Mouse (Mus musculus) kidney, postnatal 10 days (tissue): ENCODE results near the gene Trmt10a.

Experiments
- DNase-seq: peaks from one replicate; pipeline ENCODE4 v3.0.0; 2021; ENCODE audit warnings: mixed read lengths

The Trmt10a gene

DNA sequence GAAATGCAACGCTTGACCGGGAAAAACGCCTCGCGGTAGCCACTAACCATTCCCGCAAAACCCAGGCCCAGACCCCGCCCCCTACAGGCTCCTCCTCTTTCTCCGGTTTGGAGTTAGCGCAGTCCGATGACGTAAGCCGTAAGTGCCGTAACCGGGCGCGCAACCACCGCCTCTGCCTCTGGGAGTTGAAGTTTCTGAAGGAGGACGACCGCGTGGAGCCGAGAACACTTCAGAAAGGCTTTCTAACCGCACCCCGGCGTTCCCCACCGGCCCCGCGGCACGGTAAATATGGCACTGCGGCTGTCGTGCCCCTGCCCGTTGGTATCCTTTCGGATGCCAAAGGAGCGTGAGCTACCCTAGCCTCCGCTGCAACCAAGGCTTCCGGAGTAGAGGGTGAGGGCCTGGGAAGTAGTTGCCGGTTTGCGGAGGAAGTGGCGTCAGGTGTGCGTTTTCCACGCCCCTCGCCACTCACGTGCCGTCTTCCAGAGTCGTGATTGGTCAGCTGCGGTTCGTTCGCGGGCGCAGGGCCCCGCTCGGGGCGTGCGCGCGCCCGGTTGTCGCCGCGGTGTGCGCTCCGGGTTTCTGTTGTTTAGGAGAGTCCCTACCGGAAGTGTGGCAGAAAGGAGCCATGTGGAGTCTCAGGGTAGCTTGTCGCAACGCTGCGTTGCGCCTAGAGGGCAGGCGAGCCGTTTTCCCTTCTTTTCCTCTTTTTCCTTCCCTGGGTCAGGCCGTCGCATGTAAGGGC lies at the start of gene Trmt10a:
TSS of gene Trmt10a (plus strand) at position 134 of the 745 bp plus-strand sequence.
- peak; percentile 100 for DNase-seq

DNA sequence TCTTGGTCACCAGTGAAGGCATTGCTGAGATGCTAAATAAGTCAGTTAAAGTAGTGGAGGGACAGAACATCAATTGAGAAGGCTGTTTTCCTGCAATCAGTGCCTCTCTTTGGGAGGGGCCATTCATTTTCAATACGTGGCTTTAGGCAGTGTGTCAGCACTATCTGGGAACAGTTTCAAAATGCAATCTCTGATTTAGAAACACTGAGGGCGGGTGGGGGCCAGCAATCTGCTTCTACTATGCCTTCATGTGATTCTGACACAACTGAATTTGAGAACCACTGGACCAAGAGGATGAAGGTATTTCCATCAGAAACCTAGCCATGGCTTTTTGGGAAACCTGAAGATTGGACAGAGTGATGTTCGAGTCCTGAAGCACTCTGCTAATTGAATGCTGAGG lies 47.9 kb upstream of the Trmt10a start:
- DNase-seq, result no peak

DNA sequence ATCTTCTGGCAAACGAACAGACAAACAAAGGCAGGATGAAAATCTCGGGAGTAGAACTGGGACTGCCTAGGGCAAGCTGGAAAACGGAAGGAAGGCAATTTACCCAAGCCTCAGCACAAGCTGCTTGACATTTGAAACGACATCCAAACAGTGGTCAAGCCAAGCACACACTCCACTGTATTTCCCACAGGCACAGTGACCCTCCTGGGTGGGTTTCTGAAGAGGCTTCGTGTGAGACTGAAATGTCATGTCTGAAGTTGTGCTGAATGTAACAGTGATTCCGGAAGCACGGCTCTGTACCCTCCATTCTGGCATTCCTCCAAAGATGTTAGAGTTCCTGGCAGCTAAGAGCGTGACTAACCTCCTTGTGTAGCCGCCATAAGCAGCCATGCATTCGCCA lies 47.5 kb upstream of the Trmt10a start:
- peak; percentile 24 for DNase-seq

DNA sequence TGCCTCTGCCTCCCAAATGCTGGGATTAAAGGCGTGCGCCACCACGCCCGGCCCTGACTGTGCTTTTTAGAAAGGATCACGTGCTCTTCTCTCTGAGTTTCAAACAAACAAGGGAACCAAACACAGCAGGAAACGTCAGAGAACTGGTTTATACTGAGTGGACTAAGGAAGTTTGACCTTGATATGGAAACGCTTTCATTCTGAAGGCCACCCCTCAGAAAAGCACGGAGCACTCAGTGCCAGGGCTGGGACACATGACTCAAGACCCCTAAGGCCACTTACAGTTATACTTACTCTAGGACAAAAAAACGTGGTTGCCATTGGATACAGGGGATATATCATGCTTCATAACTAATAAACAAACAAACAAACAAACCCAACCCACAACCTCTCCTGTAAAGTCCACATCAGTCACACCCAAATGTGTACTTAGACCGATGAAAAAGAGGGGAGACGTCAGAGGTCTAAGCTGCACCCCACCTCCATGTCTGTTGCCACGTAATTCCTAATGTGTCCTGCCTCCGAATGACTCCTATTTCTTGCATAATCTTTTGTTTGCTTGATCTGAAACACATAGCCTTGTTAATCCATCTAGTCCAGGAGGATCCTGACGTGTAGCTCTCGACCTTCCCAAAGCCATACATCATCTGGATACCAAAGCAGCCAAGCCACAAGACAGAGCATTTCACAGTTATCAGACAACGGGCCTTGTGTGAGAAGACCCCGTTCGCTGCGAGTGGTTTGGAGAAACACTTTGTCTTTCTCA lies 46.8 kb upstream of the Trmt10a start:
- DNase-seq, result no peak

DNA sequence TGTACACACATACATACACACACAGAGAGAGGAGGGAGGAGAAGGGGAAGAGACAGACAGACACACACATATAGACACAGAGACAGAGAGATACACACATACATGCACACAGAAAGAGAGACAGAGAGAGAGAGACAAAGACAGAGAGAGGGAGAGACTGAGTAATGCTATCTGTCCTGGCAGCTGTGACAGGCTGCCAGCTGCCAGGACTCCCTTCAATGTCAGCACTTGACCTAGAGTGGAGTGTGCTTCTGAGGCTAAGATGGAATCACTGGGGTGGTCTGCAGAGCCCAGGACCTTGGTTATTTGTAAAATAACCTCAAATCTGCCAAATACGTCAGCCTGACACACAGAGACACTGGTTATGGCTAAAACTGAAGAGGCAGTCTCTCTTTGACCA lies 45.5 kb upstream of the Trmt10a start:
- no peak for DNase-seq

DNA sequence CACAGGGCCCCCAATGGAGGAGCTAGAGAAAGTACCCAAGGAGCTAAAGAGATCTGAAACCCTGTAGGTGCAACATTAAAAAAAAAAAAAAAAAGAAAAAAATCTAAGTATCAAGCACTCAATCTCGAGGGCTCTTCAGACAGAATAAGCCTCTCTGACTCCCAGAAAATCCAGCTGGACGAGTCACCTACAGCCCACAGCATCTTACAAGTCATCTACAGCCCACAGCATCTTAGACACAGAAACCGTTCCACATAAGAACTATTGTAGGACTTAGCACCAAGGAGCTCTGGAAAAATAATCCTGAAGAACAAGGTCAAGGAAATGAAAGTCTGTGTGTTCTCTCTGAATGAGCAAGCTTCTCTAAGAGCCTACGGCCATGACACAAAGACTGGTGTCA lies 41.3 kb upstream of the Trmt10a start:
- DNase-seq, result no peak

DNA sequence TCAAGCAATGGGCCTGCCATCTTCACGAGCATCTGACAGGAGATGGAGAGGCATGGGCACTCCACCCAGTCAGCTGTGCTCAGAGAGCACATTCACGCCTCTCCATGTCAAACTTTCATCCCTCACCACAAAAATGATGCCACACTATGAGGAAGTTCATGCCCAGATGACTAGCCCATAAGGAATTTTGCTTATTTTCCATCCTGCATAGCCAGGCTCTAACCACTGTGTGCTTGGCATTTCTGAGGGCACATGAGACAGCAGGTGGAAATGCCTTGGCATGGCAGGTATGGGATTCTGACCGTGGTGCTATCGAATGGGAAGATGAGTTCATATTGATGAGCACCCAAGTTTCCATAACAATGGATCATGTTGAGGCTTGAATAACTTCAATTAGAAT lies 39.6 kb upstream of the Trmt10a start:
- no peak for DNase-seq

DNA sequence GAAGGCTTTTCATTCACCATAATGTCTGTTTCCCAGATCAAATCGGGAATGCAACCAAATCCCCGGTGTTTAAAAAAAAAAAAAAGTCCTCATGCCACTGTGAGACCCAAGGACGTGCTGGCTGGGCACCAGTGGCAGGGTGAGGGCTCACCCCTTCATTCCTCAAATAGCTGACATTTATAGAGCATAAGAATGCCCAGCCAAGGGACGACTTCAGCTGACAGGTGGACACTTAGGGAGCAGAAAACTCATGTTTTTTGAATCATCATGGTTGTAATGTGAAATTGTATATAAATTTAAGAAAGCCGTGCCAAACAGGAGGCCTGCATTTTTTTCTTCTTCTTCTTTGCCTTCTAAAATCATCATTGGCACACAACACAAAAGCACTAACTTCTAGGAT lies 38.2 kb upstream of the Trmt10a start:
- DNase-seq, result no peak

DNA sequence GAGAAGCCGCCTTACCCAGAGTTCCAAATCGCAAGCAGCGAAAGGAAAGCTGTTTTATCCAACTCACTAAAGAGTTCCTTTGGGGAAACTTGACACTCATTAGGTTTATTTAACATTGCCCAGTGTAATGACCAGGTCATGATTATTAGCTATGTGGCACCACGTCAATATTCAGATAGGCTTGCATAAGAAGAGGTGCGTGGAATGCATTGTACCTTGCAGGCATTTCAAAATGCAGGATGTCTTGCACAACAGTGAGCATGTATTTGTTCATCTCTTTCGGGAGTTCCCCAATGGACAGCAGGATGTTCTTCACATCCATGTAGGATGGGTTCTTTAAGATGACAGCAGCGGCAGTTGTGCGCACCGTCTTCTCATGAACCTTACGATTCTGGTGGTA lies 36.4 kb upstream of the Trmt10a start:
- DNase-seq, result no peak

DNA sequence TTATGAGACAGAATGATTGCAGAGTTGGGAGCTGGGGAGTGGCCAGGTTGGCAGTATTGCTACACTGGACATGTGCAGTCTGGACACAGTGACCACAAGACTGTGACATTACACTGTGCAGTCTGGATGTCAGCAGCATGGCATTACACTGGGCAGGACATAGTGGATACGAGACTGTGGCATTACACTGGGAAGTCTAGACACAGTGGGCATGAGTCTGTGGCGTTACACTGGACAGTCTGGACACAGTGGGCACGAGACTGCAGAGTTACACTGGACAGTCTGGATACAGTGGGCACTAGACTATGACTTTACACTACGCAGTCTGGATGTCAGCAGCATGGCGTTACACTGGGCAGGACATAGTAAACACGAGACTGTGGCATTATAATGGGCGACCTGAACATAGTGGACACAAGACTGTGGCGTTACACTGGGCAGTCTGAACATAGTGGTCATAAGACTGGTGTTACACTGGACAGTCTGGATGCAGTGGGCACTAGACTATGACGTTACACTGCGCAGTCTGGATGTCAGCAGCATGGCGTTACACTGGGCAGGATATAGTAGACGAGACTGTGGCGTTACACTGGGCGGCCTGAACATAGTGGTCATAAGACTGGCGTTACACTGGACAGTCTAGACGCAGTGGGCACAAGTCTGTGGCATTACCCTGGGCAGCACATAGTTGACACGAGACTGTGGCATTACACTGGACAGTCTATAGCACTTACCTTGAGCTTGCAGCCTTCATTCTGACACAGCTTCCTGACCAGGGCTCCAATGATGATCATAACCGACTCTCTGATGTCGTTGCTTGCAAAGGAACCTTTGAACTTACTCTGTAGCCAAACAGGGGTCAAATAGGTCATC lies 32.1 kb upstream of the Trmt10a start:
- DNase-seq, result no peak

DNA sequence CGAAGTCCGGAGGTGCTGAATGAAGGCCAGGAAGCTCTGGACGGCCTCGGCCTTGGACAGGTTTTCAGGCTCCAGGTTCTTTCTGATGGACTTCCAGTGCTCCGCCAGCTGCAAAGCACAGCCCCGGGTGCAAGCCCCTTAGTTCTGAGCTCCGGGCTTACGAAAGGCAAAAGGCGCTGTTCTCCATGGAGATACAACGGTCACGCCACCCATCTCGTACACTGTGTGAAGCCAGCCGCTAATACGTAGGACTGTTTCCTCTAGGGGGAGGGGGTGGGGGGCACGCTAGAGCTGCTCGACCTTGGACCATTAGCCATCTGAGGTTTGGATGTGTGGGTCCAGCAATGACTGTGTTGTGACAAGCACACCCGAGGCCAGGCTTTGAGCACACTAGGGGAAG lies 29.1 kb upstream of the Trmt10a start:
- no peak for DNase-seq

DNA sequence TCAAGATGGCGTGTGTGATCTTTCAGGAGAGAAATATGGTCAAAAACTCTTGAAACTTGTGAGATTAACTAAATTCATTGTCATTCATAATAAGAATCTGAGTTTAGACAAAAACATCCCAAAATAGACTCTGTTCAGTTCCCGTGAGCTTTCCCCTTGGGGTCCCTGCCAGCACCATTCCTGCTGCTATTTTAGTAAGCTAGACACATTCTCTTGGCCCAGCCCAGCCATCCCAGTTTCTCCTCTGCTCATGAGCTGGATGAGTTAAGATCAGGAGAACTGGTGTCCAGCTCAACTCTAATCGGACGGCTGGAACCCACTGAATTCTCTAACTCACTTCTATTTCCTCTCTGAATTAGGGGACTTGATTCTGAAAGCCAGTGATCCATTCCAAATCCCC lies 26.4 kb upstream of the Trmt10a start:
- no peak for DNase-seq

DNA sequence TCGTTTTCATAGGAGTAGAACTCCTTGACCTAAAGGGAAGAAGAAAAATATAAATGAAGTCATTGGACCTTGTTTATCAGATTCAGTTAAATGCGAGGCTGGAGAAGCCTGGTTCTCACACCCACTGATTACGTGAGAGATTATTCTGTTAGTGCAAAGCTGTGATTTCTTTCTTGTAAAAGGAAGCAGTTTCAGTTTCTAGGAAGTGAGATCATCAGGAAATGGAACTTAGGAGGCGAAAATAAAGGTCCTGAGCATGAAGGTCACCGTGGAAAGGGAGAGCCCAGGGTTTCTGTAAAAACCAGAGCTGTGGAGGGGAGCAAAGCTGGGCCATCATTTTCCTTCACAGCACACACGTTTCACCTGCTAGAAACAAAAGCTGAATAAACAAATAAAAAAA lies 24.9 kb upstream of the Trmt10a start:
- DNase-seq, result no peak

DNA sequence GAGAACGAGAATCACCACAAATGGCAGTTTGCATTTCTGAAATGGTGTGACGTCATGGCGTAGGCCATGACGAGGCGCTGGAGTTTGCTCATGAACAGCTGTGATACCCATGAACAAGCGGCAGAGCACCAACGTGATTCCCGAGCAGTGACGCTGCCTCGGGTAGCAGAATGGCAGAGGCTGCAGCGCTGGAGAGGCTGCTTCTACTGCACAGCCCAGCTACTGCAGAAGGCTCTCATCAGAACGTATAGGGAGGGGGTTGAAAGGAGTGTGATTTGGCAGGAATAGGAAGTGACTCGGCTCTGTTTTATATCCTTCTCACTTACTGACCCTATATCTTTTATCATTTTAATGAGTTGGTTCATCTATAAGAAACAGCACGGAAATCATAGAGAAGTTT lies 24.4 kb upstream of the Trmt10a start:
- DNase-seq, result no peak

DNA sequence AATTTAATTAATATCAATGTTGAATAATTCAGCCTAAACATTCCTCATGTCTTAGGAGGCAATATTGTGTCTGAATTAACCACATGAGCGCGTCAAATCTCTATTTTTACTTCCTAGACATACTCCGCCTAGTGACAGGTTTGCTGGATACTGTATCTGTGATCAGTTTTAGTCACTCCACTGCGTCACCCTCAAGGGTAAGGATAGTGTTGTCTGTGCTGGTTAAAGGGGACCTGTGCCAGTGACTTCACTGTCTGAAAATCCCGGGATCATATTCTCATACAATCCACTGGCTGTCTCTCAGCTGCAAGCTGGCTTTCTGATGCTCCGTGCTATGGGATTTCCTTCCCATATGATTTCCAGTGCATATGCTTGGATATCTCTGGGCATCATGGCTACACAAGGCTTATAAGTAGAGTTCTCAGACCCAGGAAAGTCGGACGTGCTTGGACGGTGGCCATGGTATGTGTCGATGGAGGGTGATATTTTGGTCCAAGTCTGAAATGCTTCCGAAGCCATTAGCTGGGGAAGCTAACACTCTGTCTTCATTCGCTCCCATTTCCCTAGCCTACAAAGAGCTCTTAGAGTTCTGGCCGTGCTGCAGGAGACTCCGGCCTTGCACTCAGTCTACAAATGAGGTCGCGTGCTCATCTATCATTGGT lies 23.7 kb upstream of the Trmt10a start:
- no peak for DNase-seq

DNA sequence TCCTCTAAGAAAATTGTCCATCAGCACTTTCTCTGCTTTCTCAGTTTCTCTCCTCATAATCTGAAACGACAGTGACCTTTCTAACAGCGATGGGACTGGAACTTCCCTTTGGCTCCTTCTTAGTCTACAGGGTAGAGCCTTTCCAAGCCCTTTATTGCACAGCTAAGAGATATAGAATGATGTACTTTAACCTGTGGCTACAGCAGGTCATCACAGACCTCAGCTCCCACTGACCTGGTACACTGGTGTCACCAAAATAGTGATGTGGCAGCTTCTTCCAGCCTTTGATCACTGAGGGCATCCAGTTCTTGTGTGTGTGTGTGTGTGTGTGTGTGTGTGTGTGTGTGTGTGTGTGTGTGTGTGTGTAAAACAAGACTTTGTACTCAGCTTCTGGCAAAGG lies 21.8 kb upstream of the Trmt10a start:
- DNase-seq, result no peak

DNA sequence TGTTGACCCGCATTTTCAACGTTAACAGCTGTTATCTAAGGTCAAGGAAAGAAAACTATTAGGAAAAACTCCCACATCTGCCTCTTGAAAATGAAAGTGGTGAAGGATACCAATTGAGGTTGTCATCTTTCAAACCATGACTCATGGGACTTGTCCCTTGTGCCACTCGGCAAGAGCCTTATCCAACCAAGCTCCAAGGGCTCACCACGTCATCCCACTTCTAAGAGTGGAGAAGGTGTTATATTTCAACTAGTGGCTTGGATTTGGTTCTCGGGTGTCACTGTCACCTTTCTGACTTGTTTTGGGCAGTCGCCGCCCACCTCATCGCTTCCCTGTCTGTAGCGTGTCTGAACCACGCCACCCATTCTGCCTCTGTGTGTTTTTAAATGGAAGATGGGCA lies 19.4 kb upstream of the Trmt10a start:
- DNase-seq, result no peak

DNA sequence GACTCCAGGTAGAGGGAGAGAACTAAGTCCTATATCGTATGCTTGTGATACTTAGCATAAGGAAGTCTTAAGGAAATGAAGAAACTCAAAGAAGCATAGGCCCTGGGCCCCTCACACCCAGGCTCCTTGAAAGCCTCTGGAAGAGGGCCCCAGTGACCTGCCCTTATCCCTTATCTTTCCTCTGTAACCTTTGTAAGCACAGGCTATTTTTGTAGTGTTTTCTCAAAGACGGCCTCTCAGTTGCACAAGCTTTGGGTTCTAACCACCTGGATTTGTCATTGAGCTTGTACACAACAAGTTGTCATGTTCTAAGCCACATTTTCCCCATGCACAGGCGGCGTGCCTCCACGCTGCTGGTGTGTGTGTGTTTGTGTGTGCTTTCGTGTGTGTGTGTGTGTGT lies 14.1 kb upstream of the Trmt10a start:
- DNase-seq, result no peak

DNA sequence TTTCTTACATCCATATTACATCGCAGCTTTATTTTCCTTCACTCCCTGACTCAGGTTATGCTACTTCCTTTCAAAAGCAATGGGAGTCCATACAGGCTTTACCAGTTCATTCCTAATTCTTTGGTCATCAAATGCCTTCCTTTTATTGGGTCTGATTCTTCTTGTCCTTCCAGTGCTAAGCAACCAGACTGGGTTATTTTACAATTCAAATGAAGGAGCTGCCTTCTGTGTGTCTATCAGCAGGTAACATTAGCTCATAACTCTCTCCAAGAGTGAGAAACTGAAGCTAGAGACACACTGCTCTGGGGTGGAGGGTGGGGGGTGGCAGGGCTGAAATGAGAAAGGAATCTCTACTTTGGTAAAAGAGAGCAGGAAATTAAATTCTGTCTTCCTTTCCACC lies 12.6 kb upstream of the Trmt10a start:
- no peak for DNase-seq

DNA sequence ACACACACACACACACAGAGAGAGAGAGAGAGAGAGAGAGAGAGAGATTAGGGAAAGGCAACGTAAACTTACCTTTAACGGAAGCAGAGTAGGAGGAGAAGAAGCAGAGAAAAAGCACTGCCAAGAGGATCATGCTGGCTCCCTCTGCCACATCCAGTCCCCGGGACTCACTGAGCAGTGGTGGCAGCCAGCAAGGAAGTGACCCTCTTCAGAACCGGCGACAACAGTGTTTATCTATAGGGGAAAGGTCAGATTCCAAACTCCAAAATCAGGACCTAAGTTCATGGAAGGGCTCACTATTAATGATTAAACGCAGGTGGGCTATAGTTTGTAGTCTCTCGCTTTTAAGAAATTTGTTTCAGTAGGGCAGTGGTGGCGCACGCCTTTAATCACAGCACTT lies 12.1 kb upstream of the Trmt10a start:
- DNase-seq, result no peak

DNA sequence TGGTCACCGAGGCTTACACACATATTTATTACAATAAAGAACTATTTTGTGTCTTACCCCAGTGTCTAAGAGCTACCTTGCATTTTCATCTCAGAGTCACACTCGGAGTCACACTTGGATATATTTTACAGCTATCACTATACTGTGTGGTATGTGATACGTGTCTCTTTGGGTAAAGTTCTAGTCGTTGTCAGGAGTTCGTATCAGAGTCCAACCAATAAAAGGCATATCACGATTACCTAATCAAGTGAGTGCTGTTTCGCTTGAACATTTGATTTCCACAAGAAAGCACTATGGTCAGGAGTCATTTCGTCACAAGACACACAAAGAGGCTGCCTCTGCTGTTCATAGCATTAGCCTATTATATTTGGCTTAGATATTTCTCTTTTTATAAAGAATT lies 9.8 kb upstream of the Trmt10a start:
- DNase-seq, result no peak

DNA sequence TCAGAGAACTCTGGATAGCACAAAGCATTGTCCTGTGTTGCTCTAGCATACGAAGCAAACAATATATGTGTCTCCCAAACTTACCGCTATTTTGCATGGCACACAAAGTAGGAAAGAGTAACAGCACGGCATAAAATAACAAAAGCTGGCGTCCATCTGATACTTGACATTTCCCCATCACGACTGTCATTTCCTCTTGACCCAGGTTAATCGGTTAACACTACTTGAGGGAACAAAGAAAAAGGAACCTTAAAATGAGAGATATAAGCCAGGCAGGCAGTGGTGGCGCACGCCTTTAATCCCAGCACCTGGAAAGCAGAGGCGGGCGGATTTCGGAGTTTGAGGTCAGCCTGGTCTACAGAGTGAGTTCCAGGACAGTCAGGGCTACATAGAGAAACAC lies 9.3 kb upstream of the Trmt10a start:
- no peak for DNase-seq

DNA sequence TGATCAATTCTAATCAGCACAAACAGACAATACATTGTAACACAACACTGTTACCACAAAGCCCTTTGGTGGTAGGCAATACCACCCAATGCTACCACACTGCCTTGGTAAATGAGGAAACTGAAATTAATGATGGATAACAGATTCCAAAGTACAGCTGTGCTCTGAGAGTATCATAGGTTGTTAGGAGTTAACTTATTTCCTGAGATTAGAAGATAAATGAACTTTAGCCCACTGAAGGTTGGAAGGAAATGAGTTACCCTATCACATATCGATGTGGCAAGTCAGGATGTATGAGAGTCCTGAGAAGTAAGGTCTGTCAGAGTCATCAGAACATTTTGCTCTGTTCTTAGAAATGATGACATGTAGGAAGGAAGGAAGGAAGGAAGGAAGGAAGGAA lies 8.7 kb upstream of the Trmt10a start:
- DNase-seq, result no peak
